Mouse (Mus musculus) left cerebral cortex, postnatal 14 days (tissue): ENCODE measurements at regions not wholly inside any gene's neighbourhood (a gene's known extent, or its start where the extent isn't known, plus 50 kb on each side); places are given as distances from the start of the nearest gene placed in this dataset.
"Not testable (repeated sequence)": the region's sequence is repeated elsewhere in the genome, so short reads cannot be mapped to it uniquely, and the experiment has no call there.

Source experiments
- DNase-seq, 2 experiments: peaks; one replicate each; pipeline ENCODE4 v3.0.0; 2021 to 2022; ENCODE audit warnings: low spot score in 2 of 2, mixed read lengths in 1 of 2
- intact Hi-C: fragments of 180-260 bp; cut with DNase I; formaldehyde crosslinking; loops from one replicate; pipeline ENCODE4 v1.15.1; 2025

- no peak for DNase-seq
- intact Hi-C loops: no loop called here
Observed at GRCm38 (mm10) chr1:26459892-26460291, 227.4 kb downstream of the 4931408C20Rik start.

- no peak for DNase-seq
- intact Hi-C loops: no loop called here
Observed at GRCm38 (mm10) chr1:26426383-26426782, 260.9 kb downstream of the 4931408C20Rik start.

- DNase-seq: no peak
- intact Hi-C loops: no loop called here
Observed at GRCm38 (mm10) chr1:26387938-26388897, 299.0 kb downstream of the 4931408C20Rik start.

DNA sequence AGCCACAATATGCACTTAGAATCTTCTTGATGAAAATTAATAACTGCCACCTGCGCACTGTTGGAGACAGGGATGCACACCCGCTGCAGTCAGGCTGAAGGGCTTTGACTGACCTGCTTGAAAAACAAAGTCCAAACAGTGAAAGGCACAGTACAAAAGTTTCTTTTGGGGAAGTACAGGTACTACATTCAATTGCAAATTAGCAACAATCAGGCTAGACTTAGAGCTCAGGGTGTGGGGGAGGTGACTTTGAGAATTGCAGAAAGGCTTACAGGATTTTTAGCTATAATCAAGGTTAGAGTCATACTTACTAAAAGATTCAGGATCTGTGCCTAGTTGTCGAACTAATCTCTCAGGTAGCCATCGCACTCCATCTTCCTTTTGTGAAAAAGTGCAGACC, 346.7 kb downstream of the 4931408C20Rik start:
- intact Hi-C loops: no loop called here

DNA sequence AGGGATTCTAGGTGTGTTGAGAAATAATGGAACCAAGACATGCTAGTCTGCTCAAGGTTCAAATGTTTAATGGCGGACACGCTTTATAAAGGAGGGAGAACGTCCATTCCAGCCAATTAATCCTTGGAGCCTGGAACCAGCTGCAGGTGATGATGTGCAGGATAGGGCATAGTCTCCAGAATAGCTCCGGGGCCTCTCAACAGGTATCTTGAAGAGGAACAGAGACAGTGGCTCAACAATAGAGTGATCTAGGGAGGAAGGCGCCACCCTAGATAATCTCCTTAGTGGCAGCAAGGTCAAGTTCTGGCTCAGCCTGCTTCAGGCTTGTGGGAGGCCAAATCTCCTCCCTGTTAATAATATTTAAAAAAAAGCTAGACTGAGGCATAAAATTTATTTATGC, 347.4 kb downstream of the 4931408C20Rik start:
- intact Hi-C loops, DNase-seq: not testable (repeated sequence)

More for the DNA sequence above, 346.7 kb downstream of the 4931408C20Rik start:
- no peak for DNase-seq

DNA sequence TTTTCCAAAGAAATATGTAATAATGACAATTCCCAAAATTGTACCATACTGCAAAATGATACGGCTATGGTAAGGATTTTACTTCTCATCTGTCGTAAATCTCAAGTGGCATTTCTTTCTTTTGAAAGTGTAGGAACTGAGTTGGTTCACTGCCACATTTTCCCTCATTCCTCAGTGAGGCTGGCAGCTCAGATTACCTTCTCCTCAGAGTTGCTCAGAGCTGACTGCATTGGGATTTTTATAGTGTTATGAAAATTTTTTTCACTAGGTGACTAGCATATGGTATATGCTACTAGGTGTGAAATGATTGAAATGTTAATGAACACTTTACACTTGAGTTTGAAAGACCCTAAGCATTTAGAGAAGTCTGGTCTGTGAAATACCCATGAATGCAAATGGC, 397.7 kb downstream of the 4931408C20Rik start:
- intact Hi-C loops: no loop called here
- no peak for DNase-seq

DNA sequence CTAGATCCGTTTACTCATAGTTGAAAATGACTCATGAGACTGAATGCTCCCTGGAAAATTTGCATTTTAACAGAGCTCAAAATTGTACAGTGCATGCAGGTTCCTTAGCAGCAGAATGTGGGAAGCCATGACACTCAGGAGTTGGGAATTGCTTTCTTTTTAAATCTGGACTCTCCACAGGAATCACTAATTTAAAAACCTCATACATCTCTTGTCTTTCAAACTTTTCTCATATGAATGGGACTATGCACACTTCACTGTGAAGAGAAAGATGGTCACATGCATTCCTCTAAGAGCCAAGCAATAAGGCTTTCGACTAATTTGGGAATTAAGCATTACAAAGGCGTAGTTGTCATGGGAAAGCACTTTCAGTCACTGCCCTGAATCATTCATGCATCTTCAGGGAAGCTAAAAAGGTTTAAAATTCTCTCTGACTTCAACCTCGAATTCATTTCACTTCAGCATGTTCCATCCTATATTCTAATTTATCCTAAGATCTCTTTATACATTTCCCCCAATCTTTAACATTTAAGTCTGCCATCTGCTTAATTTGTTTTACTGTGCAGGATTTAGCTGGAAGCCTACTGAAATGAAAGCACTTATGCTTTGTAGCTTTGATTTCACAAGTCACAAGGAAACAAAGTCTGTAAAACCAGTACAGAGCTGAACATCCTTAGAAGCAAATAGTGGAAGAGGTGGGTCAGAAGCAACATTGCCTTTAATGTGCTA, 404.2 kb downstream of the 4931408C20Rik start:
- peak; percentile 11 to 69 for DNase-seq
- intact Hi-C loops: no loop called here

DNA sequence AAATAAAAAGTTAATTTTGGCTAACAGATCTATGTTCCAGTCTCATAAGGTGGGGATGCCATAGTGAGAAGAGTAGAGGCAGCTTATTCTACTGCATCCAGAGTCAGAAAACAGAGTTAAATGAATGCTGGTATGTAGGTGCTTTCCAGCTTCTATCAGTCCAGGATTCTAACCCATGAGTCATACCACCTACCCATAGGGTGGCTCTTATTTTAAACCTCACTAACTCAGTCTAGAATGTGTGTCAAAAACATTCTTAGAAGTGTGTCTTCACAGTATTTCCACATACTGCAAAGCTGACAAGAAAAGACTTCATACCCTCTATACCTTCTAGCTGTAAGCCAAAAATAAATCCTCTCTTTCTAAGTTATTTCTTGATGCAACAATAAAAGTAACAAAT, 410.7 kb downstream of the 4931408C20Rik start:
- intact Hi-C loops: no loop called here

GRCm38 (mm10) chr1:26243351-26243750, 413.8 kb upstream of the Adgrb3 start:
- DNase-seq: no peak
- intact Hi-C loops: no loop called here

More for the DNA sequence above, 410.7 kb downstream of the 4931408C20Rik start:
- no peak for DNase-seq

DNA sequence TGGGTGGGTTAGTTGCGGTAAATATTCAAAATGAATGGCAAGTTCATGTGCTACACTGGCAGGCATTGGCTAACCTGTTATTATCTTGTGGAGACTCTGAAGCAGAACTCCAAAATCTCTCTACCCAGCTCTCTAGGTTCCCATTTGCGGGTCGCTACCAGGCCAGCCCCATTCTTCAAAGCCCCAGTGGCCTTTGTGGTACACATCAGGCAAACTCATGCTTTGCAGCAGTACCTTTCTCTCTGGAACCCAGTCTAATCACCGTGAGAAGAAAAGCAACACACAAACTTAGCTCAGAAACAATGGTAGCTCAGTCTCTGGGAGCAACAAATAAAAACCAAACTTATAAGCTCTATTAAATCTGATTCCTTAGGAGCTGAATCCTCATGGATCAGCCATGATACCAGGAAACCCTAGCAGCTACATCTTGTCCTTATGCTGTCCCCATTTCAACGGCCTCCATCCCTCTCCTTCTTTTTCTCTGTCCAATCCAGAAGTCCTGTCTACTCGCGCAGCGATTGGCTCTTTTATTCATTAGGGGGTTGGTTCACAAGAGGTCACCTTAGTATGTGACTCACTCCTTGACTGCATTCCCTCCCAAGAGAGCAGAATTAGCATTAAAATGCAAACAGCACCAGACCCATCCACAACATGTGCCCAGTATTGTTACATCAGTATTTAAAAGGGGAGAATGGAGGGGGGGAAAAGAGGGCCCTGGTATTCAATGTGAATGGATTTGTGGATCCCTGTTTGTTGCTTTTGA, 400.0 kb upstream of the Adgrb3 start:
- intact Hi-C loops: no loop called here
- no peak for DNase-seq

- intact Hi-C loops: no loop called here
- DNase-seq: no peak
Observed at GRCm38 (mm10) chr1:26204443-26204842, 374.9 kb upstream of the Adgrb3 start.
